Mouse (Mus musculus) left cerebral cortex, adult 8-10 months (tissue): ENCODE data around the gene Hapln1. TPM values are rescaled to one million over a fixed set of nuclear protein-coding genes. Genes with fewer than 3 reads are reported as not detected.

Experiments
- DNase-seq, 2 experiments: peaks; one replicate each; pipeline ENCODE4 v3.0.0; 2022; ENCODE audit warnings: low spot score in 2 of 2
- total RNA-seq, 4 experiments: library from RNA; stranded (reverse); gene quantifications; 2 replicates each; pipeline ENCODE4 v1.2.4; 2022

Hapln1 gene
- total RNA-seq, 4 experiments from 2014 or later: 15.3 to 20.1 (median 17.3) TPM

- DNase-seq: no peak
Observed at GRCm38 (mm10) chr13:89597354-89597753, 57.8 kb downstream of the Hapln1 start.

- no peak for DNase-seq
Observed at GRCm38 (mm10) chr13:89600466-89600865, 60.9 kb downstream of the Hapln1 start.

DNA sequence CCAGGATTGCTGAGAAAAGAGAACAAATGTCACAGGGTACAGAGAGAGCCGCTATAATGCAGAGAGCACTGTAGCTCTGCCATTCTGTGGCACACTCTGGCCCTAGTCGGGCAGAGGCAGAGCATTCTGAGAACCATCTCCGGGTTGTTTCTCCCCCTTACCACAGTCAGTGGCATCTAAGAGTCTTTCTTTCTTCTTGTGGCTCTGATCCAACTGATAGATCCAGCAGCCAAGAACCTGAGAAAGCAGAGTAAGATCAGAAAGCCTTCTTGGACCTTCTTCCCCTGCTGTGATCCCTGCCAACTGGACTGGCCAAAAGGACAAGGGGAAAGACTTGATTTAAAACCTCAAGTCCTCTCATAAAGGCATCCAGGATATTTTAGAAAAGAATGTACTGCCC is 63.7 kb downstream of the Hapln1 start:
- no peak for DNase-seq

DNA sequence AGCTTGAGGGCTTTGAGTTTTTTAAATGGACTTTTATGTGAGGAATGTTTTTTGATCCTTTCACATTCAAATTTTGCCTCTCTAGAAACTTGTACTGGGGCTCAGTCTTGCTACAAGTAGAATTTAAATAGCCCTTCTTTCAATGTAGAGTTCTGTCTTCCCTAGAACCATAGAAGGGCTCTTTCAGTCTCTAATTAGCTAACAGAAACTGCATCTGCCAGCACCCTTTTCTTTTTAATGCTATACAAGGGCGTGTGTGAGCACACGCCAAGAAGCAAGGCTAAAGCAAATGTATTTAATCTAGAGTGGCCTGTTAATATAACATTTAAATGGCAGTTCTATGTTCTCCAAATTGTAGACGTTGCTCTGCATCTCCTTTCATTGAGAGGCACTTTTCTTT is 67.8 kb downstream of the Hapln1 start:
- DNase-seq: no peak

DNA sequence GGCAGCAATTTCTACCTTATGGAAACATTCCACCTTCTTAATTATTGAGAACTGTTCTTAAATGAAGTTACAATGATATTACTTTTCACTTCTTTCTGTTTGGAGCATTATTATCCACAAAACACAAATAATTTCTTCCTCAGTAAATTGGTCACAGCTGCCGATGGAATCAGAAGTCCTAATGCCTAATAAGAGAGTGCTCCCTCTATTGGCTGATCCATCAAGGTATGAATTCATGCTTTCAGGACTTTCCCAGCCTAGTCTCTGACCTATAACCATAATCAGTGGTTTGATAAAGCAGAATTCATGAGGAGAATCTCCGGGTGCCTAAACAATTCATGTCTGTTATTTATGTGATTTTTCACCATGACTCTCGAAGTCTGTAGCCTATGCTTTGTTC is 79.5 kb downstream of the Hapln1 start:
- no peak for DNase-seq

- DNase-seq: no peak
Observed at GRCm38 (mm10) chr13:89634137-89634683, 94.6 kb downstream of the Hapln1 start.

DNA sequence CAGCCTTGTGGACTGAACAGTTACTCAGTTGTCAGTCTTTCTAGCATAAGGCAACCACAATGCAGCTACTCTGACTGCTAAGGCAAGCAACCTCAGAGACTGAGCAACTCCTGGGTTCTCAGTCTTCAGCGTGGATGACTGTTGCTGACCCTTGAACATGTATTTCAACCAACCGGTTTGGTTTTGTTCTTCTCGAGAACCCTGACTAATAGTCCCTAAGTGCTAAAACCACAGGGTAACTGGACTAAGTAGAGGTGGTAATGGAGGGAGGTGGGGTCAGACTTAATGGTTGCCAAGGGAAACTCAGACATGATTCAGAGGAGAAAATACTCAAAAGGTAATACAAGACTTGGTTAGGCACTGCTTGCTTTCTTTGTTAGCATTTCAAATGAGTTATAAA is 97.4 kb downstream of the Hapln1 start:
- no peak for DNase-seq

DNA sequence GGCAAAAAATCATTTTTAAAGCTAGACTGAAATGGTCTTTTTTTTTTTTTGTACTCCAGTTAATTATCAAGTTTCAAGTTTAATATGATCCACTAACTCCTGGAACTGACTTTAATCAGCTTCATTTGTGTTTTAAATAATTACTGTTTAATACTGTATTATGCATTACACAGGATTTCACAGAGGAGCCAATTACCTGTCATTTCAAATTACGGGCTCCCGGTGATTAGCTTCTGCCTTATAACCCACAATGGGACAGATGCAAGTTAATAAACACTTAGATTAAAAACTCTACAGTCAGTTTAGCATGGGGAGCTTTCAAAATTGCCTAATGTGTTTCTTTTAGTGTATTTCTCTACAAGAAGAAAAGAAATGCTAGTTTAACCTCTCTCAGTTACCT is 106.0 kb downstream of the Hapln1 start:
- DNase-seq: no peak

DNA sequence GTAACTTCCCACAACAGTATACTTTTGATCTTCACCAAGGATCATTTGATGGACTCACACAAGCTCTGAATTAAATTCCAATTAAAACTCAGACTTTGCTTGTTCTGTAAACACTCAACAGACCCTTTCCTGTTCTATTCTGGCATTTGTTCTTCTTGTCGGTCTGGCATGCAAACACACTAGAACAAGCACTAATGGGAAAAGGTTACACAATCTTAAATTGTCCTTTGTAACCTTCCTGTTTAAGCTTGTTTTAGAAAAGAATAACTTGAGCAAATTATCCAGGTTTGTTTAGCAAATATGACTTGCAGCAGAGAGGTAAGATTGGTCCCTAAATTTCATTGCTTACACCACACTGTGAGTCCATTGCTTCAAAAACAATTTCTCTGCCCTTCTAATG is 113.2 kb downstream of the Hapln1 start:
- DNase-seq: no peak

DNA sequence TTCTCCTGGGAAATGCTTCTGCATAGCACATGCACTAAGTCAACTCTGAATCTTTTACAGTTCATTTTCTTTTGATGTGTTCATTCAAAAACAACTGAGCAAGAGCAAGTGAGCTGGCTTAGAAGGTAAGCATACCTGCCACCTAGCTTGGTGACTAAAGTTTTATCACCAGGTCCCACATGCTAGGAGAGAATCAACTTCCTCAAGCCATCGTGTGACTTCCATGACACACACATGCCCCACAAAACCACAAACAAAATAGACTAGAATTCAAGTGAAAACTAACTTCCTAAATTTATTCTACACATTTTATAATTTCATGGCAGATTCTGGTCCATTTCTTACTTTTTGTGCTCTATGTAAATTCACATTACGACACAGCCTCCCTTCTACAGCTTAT is 113.7 kb downstream of the Hapln1 start:
- no peak for DNase-seq

DNA sequence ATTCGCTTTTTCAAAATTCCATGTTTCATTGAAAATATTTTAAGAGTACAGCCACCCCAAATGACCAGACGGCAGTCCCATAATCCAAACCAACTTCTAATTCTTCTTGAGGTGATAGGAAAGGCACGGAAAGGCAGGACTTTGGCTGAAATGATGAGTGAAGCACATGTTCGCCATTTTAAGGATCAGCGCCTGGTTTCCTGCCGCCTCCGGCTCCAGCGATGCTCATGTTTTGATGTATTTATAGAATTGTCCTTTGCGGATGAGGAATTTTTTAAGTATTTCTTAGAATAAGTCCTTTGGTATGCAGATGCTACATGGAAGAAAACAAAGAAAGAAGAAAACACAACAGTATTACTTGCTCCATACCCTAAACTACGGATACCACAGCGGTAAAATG is 117.5 kb downstream of the Hapln1 start:
- no peak for DNase-seq

Other genes with a start within 250 kb of the Hapln1 start
- 10 to 100 TPM; 13.6 to 16.1 (median 14.6) TPM for gene Vcan, start 202.7 kb downstream of the Hapln1 start, total RNA-seq